Mouse (Mus musculus) MEL (cell line): ENCODE measurements around the gene C1qtnf3. TPM values are rescaled to one million over a fixed set of nuclear protein-coding genes. Genes with fewer than 3 reads are reported as not detected.

ENCODE experiments used
- DNase-seq: peaks from one replicate; pipeline ENCODE4 v3.0.0; 2011; ENCODE audit warnings: low read depth, low spot score
- H3K27ac ChIP-seq: 2 replicates; pipeline ENCODE4 v1.5.1; 2012; ENCODE audit warnings: low read depth, mild to moderate bottlenecking, control low read depth, low read length, moderate library complexity; ENCODE audit not compliant: control insufficient read depth
- H3K27me3 ChIP-seq, 2 experiments: fragments of 150-350 bp in 1 of 2; sonication (generic) in 1 of 2; 2 replicates each; pipeline ENCODE4 v1.6.1; 2012; ENCODE audit warnings: low read length in 2 of 2, mild to moderate bottlenecking in 2 of 2, improper control_type of control experiment in 1 of 2, moderate library complexity in 1 of 2; ENCODE audit not compliant: insufficient read depth in 2 of 2, control insufficient read depth in 1 of 2
- H3K36me3 ChIP-seq, 2 experiments: 2 replicates each; pipeline ENCODE4 v1.6.1; 2012 to 2014; ENCODE audit warnings: low read length in 2 of 2, improper control_type of control experiment in 1 of 2, inconsistent platforms in 1 of 2, mild to moderate bottlenecking in 1 of 2; ENCODE audit not compliant: insufficient read depth in 2 of 2, control insufficient read depth in 1 of 2
- H3K4me1 ChIP-seq, 2 experiments: fragments of 150-350 bp in 1 of 2; sonication (generic) in 1 of 2; 2 replicates each; pipeline ENCODE4 v1.6.1; 2012; ENCODE audit warnings: low read length in 2 of 2, improper control_type of control experiment in 1 of 2, mild to moderate bottlenecking in 1 of 2; ENCODE audit not compliant: insufficient read depth in 2 of 2, control insufficient read depth in 1 of 2
- H3K4me3 ChIP-seq, 2 experiments: fragments of 150-350 bp in 1 of 2; sonication (generic) in 1 of 2; 2 replicates each; pipeline ENCODE4 v1.5.1; 2012; ENCODE audit warnings: low read depth in 2 of 2, low read length in 2 of 2, mild to moderate bottlenecking in 2 of 2, moderate library complexity in 2 of 2, control low read depth in 1 of 2, improper control_type of control experiment in 1 of 2; ENCODE audit not compliant: control insufficient read depth in 1 of 2, insufficient read depth in 1 of 2
- H3K79me2 ChIP-seq: 2 replicates; pipeline ENCODE4 v1.6.1; 2012; ENCODE audit warnings: mild to moderate bottlenecking, low read length, moderate library complexity; ENCODE audit not compliant: control insufficient read depth, poor library complexity, insufficient read depth
- H3K9ac ChIP-seq: 2 replicates; pipeline ENCODE4 v1.6.1; 2012; ENCODE audit warnings: low read depth, mild to moderate bottlenecking, control low read depth, low read length, moderate library complexity; ENCODE audit not compliant: control insufficient read depth, poor library complexity, severe bottlenecking
- H3K9me3 ChIP-seq: fragments of 150-350 bp; sonication (generic); replicated peaks from 2 replicates; pipeline ENCODE4 v1.6.1; 2012; ENCODE audit warnings: mild to moderate bottlenecking, low read length, improper control_type of control experiment, moderate library complexity; ENCODE audit not compliant: insufficient read depth
- BHLHE40 ChIP-seq: IDR thresholded peaks from 2 replicates; pipeline ENCODE4 v1.6.1; 2012; ENCODE audit warnings: low read depth, mild to moderate bottlenecking, inconsistent platforms, low read length, improper control_type of control experiment, borderline replicate concordance
- CHD2 ChIP-seq: IDR thresholded peaks from 2 replicates; pipeline ENCODE4 v1.6.1; 2011; ENCODE audit warnings: low read length, improper control_type of control experiment
- CTCF ChIP-seq, 3 experiments: IDR thresholded peaks in 2 of 3; conservative IDR thresholded peaks in 1 of 3; 2 replicates each; pipeline ENCODE4 v1.5.1; 2011 to 2012; ENCODE audit warnings: low read length in 3 of 3, low read depth in 2 of 3, mild to moderate bottlenecking in 2 of 3, improper control_type of control experiment in 1 of 3, inconsistent platforms in 1 of 3, mixed read lengths in 1 of 3, moderate library complexity in 1 of 3; ENCODE audit not compliant: control insufficient read depth in 1 of 3, insufficient read depth in 1 of 3, poor library complexity in 1 of 3, severe bottlenecking in 1 of 3
- JUND ChIP-seq: IDR thresholded peaks from 2 replicates; pipeline ENCODE4 v1.6.1; 2011; ENCODE audit warnings: low read depth, mild to moderate bottlenecking, improper control_type of control experiment, low read length
- KAT2A ChIP-seq: conservative IDR thresholded peaks from 2 replicates; pipeline ENCODE4 v1.6.1; 2012; ENCODE audit warnings: low read depth, low read length, improper control_type of control experiment, inconsistent platforms
- MAFK ChIP-seq: IDR thresholded peaks from 2 replicates; pipeline ENCODE4 v1.6.1; 2011; ENCODE audit warnings: low read depth, mild to moderate bottlenecking, low read length, improper control_type of control experiment, borderline replicate concordance
- MAX ChIP-seq: IDR thresholded peaks from 2 replicates; pipeline ENCODE4 v1.6.1; 2011; ENCODE audit warnings: low read length, improper control_type of control experiment
- MAZ ChIP-seq: IDR thresholded peaks from 2 replicates; pipeline ENCODE4 v1.6.1; 2012; ENCODE audit warnings: low read depth, mild to moderate bottlenecking, inconsistent platforms, low read length, improper control_type of control experiment
- MXI1 ChIP-seq: IDR thresholded peaks from 2 replicates; pipeline ENCODE4 v1.6.1; 2011; ENCODE audit warnings: mild to moderate bottlenecking, low read depth, low read length, improper control_type of control experiment
- MYB ChIP-seq: IDR thresholded peaks from 2 replicates; pipeline ENCODE4 v1.6.1; 2011; ENCODE audit warnings: mild to moderate bottlenecking, low read depth, low read length, improper control_type of control experiment
- NELFE ChIP-seq: IDR thresholded peaks from 2 replicates; pipeline ENCODE4 v1.6.1; 2011; ENCODE audit warnings: low read depth, low read length, improper control_type of control experiment
- POLR2A ChIP-seq, 2 experiments: IDR thresholded peaks; 2 replicates each; pipeline ENCODE4 v1.6.1; 2011 to 2012; ENCODE audit warnings: low read length in 2 of 2, mild to moderate bottlenecking in 2 of 2, control low read depth in 1 of 2, improper control_type of control experiment in 1 of 2, low read depth in 1 of 2, moderate library complexity in 1 of 2; ENCODE audit not compliant: control insufficient read depth in 1 of 2, insufficient read depth in 1 of 2, poor library complexity in 1 of 2
- POLR2AphosphoS2 ChIP-seq: IDR thresholded peaks from 2 replicates; pipeline ENCODE4 v1.6.1; 2011; ENCODE audit warnings: low read length, improper control_type of control experiment
- RCOR1 ChIP-seq: IDR thresholded peaks from 2 replicates; pipeline ENCODE4 v1.6.1; 2012; ENCODE audit warnings: low read depth, mild to moderate bottlenecking, inconsistent platforms, low read length, improper control_type of control experiment
- SMC3 ChIP-seq: IDR thresholded peaks from 2 replicates; pipeline ENCODE4 v1.6.1; 2011; ENCODE audit warnings: low read depth, low read length, improper control_type of control experiment
- TBP ChIP-seq: IDR thresholded peaks from 2 replicates; pipeline ENCODE4 v1.8.0; 2011; ENCODE audit warnings: low read depth, low read length, improper control_type of control experiment
- USF1 ChIP-seq: IDR thresholded peaks from 2 replicates; pipeline ENCODE4 v1.6.1; 2014; ENCODE audit warnings: low read depth, mild to moderate bottlenecking, inconsistent platforms, low read length, improper control_type of control experiment, moderate library complexity
- USF2 ChIP-seq, 2 experiments: IDR thresholded peaks; 2 replicates each; pipeline ENCODE4 v1.6.1; 2011 to 2012; ENCODE audit warnings: improper control_type of control experiment in 2 of 2, low read length in 2 of 2, borderline replicate concordance in 1 of 2, inconsistent platforms in 1 of 2, low read depth in 1 of 2, mild to moderate bottlenecking in 1 of 2; ENCODE audit not compliant: insufficient read depth in 1 of 2
- polyA plus RNA-seq, 2 experiments: library from polyadenylated mRNA; stranded (reverse) in 1 of 2; unstranded in 1 of 2; fragments of >175 nt in 1 of 2; fragments of >200 nt in 1 of 2; gene quantifications; 2 replicates each; pipeline versions ENCODE4 v1.2.1 to v1.2.4; 2012; ENCODE audit warnings: low replicate concordance in 2 of 2, low read depth in 1 of 2; ENCODE audit not compliant: insufficient read length in 2 of 2, insufficient read depth in 1 of 2, missing spikeins in 1 of 2
- total RNA-seq: library from RNA; depleted of rRNA; stranded (reverse); fragments of 300-350 nt; gene quantifications from 2 replicates; pipeline ENCODE4 v1.2.3, GENCODE M21; 2012

The C1qtnf3 gene
- total and polyA plus RNA-seq, 3 experiments, result not detected

DNA sequence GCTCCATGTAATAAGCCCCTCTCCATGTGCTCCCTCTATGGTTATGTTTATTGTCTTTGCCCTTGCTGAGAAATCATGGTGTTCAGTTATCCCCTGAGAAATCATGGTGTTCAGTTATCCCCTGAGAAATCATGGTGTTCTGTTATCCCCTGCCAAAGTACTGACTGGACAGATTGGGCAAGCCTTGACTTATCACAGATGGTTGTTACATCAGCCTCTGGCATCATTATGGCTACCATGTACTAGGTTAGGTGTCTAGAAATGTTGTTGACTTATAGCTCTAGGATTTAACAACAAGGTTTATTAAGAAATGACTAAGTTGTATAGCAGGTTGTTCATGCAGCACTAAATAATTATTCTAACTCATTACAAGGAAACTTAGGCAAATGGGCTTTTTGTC, 30.1 kb upstream of the C1qtnf3 start:
- H3K27me3 ChIP-seq, result no peaks in the 10 kb centered on the region
- H3K27ac ChIP-seq, result no peak overlapping the region
- no peaks in the 10 kb centered on the region for H3K4me1 ChIP-seq
- no peak for DNase-seq
- H3K79me2 ChIP-seq, result no peaks in the 10 kb centered on the region
- no peak overlapping the region for H3K4me3 ChIP-seq
- TF ChIP-seq KAT2A, result no peak
- no peak for TF ChIP-seq MAFK
- TF ChIP-seq BHLHE40, result no peak
- no peak for TF ChIP-seq MAX
- no peak for TF ChIP-seq USF1
- no peak for TF ChIP-seq SMC3
- TF ChIP-seq POLR2AphosphoS2, result no peak
- no peak for TF ChIP-seq MYB
- no peak for TF ChIP-seq MAZ
- TF ChIP-seq MXI1, result no peak
- no peak for TF ChIP-seq RCOR1
- no peak for TF ChIP-seq TBP
- TF ChIP-seq JUND, result no peak
- no peak overlapping the region for H3K9ac ChIP-seq
- H3K36me3 ChIP-seq, result no peaks in the 10 kb centered on the region
- H3K9me3 ChIP-seq, result no peaks in the 10 kb centered on the region

DNA sequence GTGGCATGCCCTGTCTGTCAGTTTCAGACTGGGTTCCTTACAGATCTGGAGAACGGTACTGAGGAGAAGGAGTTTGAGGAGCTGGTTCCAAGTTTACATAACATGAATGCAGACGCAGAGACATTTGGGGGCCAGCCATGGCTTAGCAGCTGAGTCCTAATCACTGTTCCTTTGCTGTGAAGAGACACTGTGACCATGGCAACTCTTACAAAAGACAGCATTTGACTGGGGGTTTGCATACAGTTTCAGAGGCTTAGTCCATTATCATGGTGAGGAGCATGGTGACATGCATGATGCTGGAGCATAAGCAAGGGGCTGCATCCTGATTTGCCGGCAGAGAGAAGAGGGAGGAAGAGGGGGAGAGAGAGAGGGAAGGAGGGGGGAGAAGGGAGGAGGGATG, 29.6 kb upstream of the C1qtnf3 start:
- no peak for DNase-seq
- Histone ChIP-seq H3K9ac (no peak overlapping the region), H3K79me2 (no peaks in the 10 kb centered on the region), H3K4me3 (no peak overlapping the region), H3K27me3 (no peaks in the 10 kb centered on the region), H3K4me1 (no peaks in the 10 kb centered on the region)
- TF ChIP-seq NELFE (no peak), CTCF (IDR thresholded peaks at IDR 0.05 in 2 of 3, conservative IDR thresholded peaks at IDR 0.05 in 1 of 3; ENCODE audit: control insufficient read depth in 1 of 3, insufficient read depth in 1 of 3, low read depth in 2 of 3, low read length in 3 of 3, poor library complexity in 1 of 3, severe bottlenecking in 1 of 3) (no peak)
- TF ChIP-seq, all 39 proteins: peak for 0
- no peaks in the 10 kb centered on the region for H3K9me3 ChIP-seq
- no peak overlapping the region for H3K27ac ChIP-seq
- no peaks in the 10 kb centered on the region for H3K36me3 ChIP-seq

DNA sequence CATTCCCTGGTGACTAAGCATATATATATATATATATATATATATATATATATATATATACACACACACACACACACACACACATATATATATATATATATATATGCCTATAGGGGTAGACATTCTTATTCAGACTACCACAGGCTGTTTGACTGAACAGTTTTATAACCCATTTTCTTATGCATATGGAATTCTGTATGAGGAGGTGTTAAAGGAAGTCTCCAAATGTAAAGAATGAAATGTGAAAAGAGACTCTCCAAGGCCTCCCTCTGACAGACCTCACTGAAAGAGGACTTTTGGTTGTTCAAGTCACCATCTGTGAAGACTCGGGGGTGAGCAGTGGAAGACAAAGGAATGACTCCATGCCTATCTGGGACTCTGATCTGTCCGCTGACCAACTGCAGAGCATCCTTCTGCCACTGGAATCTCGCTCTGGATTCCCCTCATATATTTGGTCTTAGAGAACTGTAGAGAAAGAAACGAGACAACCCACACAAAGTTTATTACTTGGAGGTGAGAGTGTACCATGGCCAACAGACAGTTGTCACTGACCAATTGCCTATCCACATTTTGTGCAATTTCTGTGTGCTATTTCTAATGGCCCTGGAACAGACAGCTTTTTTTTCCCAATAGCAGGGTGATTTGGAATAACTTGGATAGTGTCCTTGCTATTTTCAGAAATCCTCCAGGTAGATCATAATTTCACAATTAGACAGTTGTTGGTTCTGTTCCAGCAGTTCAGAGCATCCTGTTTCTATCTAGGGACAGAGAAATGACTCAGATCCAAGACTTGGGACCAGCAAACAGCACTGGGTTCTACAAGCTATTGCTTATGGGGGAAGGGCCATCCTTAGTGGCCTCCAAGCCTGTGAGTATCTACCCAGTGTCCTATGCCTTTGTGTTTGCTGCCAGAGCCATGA, 28.8 kb upstream of the C1qtnf3 start:
- no peaks in the 10 kb centered on the region for H3K27me3 ChIP-seq
- TF ChIP-seq USF1, result no peak
- TF ChIP-seq NELFE, result no peak
- TF ChIP-seq POLR2A (IDR thresholded peaks at IDR 0.05; ENCODE audit: control insufficient read depth in 1 of 2, insufficient read depth in 1 of 2, low read depth in 1 of 2, low read length in 2 of 2, poor library complexity in 1 of 2), result no peak
- TF ChIP-seq MAZ, result no peak
- TF ChIP-seq USF2 (IDR thresholded peaks at IDR 0.05; ENCODE audit: borderline replicate concordance in 1 of 2, insufficient read depth in 1 of 2, low read depth in 1 of 2, low read length in 2 of 2), result no peak
- no peak for TF ChIP-seq CHD2
- TF ChIP-seq, all 39 proteins: peak for 0
- Histone ChIP-seq H3K9ac (no peak overlapping the region), H3K27ac (no peak overlapping the region), H3K79me2 (no peaks in the 10 kb centered on the region), H3K9me3 (no peaks in the 10 kb centered on the region), H3K4me1 (no peaks in the 10 kb centered on the region), H3K36me3 (no peaks in the 10 kb centered on the region), H3K4me3 (no peak overlapping the region)
- DNase-seq, result no peak
